10 mouse cellular contexts compared by ENCODE assay signal in the genomic region with DNA sequence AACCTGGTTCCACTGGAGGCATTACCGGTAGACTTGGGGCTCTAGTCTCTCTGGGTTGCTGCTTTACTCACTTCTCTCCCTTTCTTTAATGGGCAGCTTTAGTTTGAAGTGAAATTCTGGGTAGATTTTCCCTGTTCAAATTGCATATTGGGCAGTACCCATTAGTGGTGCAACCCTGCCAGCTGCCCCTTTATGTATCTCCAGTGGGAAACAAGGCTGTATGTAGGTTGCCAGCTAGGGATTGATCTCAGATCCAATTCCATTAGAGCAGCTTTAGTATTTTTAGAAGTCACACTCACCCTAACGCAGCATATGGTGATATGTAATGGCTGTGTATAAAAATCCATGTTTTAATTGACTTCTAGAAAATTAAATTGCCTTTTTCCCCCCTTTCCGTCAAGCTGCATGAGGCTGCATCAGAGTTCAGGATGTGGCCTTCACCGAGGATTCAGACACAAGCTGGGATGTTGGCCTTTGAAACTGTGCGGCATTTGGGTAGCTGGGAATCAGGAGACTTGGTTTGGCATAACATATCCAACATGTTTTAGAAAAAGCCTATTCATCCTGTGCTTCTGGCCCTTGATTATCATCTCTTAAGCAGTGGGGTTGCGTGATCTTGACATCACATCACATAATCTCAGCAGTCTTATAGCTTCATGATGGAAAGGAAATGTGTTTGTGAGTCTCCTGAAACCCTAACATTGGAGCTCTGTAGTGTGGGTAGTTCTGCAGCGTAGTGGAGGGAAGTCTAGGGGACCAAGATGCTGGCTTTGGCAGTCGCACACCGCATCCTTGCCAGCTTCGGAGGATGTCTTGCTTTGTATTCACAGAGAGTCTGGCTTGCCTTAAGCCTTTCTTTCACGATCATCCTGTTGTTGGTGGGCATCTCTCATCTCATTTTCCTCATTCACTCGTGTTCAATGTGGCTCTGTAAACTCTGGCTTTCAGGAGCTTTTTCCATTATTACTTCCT. TPM values are rescaled to one million over a fixed set of nuclear protein-coding genes. Genes with fewer than 3 reads are reported as not detected.
DNase-seq lines count a peak whose midpoint lies in the region; ATAC-seq lines count a peak whose summit lies in the region.
"Had no signal": no experiment of that assay in that cellular context is flagged by ENCODE, and none has a peak within 500 bp of the region (broad histone marks: within the 10 kb centered on the region; RNA-seq: fewer than 3 reads in every experiment).

No protein-coding gene starts in this region.

- no peaks in the 10 kb centered on the region for H3K36me3 ChIP-seq in forebrain, embryonic 15.5 days
- no peaks in the 10 kb centered on the region for H3K36me3 ChIP-seq in forebrain, embryonic 12.5 days (replicated peaks)
- H3K36me3 ChIP-seq in kidney, embryonic 15.5 days, result no peaks in the 10 kb centered on the region
- H3K36me3 ChIP-seq: lung, embryonic 15.5 days had no signal

- peaks cover 52% of the 10 kb centered on the region for H3K4me1 ChIP-seq in forebrain, embryonic 15.5 days
- H3K4me1 ChIP-seq in forebrain, embryonic 12.5 days, result peaks cover 4% of the 10 kb centered on the region
- H3K4me1 ChIP-seq in kidney, embryonic 15.5 days, result no peaks in the 10 kb centered on the region

- H3K27me3 ChIP-seq in forebrain, embryonic 15.5 days, result no peaks in the 10 kb centered on the region
- no peaks in the 10 kb centered on the region for H3K27me3 ChIP-seq in forebrain, embryonic 12.5 days
- H3K27me3 ChIP-seq in kidney, embryonic 15.5 days, result no peaks in the 10 kb centered on the region
- H3K27me3 ChIP-seq: lung, embryonic 15.5 days had no signal

- peak; percentile 41 for ATAC-seq in forebrain, embryonic 15.5 days (replicated peaks)
- no peak for ATAC-seq in forebrain, embryonic 12.5 days (ENCODE audit: low FRiP score)
- no peak for ATAC-seq in kidney, embryonic 15.5 days (replicated peaks; ENCODE audit: low FRiP score)
- ATAC-seq in monocyte, adult 5-6 weeks (replicated peaks; ENCODE audit: insufficient number of reproducible peaks, low FRiP score, low TSS enrichment, poor library complexity, severe bottlenecking), result no peak

- peak overlapping the region; percentile 80 for H3K27ac ChIP-seq in forebrain, embryonic 15.5 days (replicated peaks)
- no peak overlapping the region for H3K27ac ChIP-seq in forebrain, embryonic 12.5 days
- H3K27ac ChIP-seq in kidney, embryonic 15.5 days, result no peak overlapping the region
- H3K27ac ChIP-seq: lung, embryonic 15.5 days had no signal

- DNase-seq in cerebellum, postnatal 14 days, result peak; percentile 92 to 95
- DNase-seq in layer of hippocampus, adult 9-10 months (ENCODE audit: low spot score), result peak; percentile 35
- peak; percentile 65 to 81 for DNase-seq in right cerebral cortex, adult 2 months (ENCODE audit: low spot score in 2 of 2)
- no peak for DNase-seq in heart, adult 9 months (ENCODE audit: low spot score in 2 of 2)
- DNase-seq: kidney, adult 18-20 months had no signal

- H3K9ac ChIP-seq in forebrain, embryonic 15.5 days (replicated peaks), result no peak overlapping the region
- H3K9ac ChIP-seq in forebrain, embryonic 12.5 days, result no peak overlapping the region
- H3K9ac ChIP-seq in kidney, embryonic 15.5 days, result no peak overlapping the region
- H3K9ac ChIP-seq: lung, embryonic 15.5 days had no signal

- WGBS in forebrain, embryonic 15.5 days, result 55% methylated on average over 12 of the region's 12 CpGs
- WGBS in forebrain, embryonic 12.5 days, result 85% methylated on average over 12 of the region's 12 CpGs
- WGBS in kidney, embryonic 15.5 days, result 94% methylated on average over 12 of the region's 12 CpGs

- no peaks in the 10 kb centered on the region for H3K9me3 ChIP-seq in forebrain, embryonic 15.5 days
- H3K9me3 ChIP-seq in forebrain, embryonic 12.5 days, result no peaks in the 10 kb centered on the region
- no peaks in the 10 kb centered on the region for H3K9me3 ChIP-seq in kidney, embryonic 15.5 days (replicated peaks)
- H3K9me3 ChIP-seq: lung, embryonic 15.5 days had no signal

- no peak overlapping the region for H3K4me2 ChIP-seq in forebrain, embryonic 15.5 days (replicated peaks)
- H3K4me2 ChIP-seq in forebrain, embryonic 12.5 days, result no peak overlapping the region
- no peak overlapping the region for H3K4me2 ChIP-seq in kidney, embryonic 15.5 days
- H3K4me2 ChIP-seq: lung, embryonic 15.5 days had no signal

- H3K4me3 ChIP-seq in forebrain, embryonic 15.5 days, result no peak overlapping the region
- H3K4me3 ChIP-seq in forebrain, embryonic 12.5 days (replicated peaks), result no peak overlapping the region
- H3K4me3 ChIP-seq in kidney, embryonic 15.5 days (replicated peaks), result no peak overlapping the region
- H3K4me3 ChIP-seq: lung, embryonic 15.5 days had no signal

RNA-seq across cellular contexts. Expression of a gene that starts 56.0 kb away (rescaled TPM):
- 72.1 and 74.3 TPM in 2 replicates for polyA plus RNA-seq in forebrain, embryonic 15.5 days (2015; fragmentation: Nextera tagmentation; extraction: Ambion mirVana)
- 13.8 and 14.0 TPM in 2 replicates for polyA plus RNA-seq in forebrain, embryonic 12.5 days (2016; fragmentation: Nextera tagmentation; extraction: Ambion mirVana)
- 16.6 and 16.8 TPM in 2 replicates for polyA plus RNA-seq in kidney, embryonic 15.5 days (2015; fragmentation: Nextera tagmentation; extraction: Ambion mirVana)
- not detected in 3 replicates for total RNA-seq in monocyte, adult 5-6 weeks (2017)

Comparison
In these comparisons a context has a peak if more than half of its experiments do, and no peak if none do; other contexts are left out.
1. DNase-seq: peak in cerebellum, postnatal 14 days (2 of 2), layer of hippocampus, adult 9-10 months (single experiment) and right cerebral cortex, adult 2 months (2 of 2); none in heart, adult 9 months (0 of 2).